Mouse (Mus musculus) brain, embryonic 14.5 days (tissue): ENCODE measurements around the gene Gsk3a. TPM values are rescaled to one million over a fixed set of nuclear protein-coding genes. Genes with fewer than 3 reads are reported as not detected.

ENCODE experiments used
- DNase-seq: peaks from one replicate; pipeline ENCODE4 v3.0.0-alpha.2; 2011; ENCODE audit warnings: low read depth
- CTCF ChIP-seq: fragments of 200-500 bp; IDR thresholded peaks from 2 replicates; pipeline ENCODE4 v1.5.1; 2012; ENCODE audit warnings: inconsistent platforms, mild to moderate bottlenecking, moderate library complexity, borderline replicate concordance; ENCODE audit not compliant: insufficient read depth, insufficient read length; ENCODE audit errors: extremely low read depth
- POLR2A ChIP-seq: fragments of 200-500 bp; IDR thresholded peaks from 2 replicates; pipeline ENCODE4 v1.6.1; 2012; ENCODE audit warnings: mild to moderate bottlenecking, inconsistent platforms, borderline replicate concordance; ENCODE audit not compliant: poor library complexity, insufficient read depth, insufficient read length, severe bottlenecking; ENCODE audit errors: extremely low read depth
- polyA plus RNA-seq: library from polyadenylated mRNA; depleted of rRNA; stranded (reverse); fragments of >200 nt; gene quantifications from 2 replicates; pipeline ENCODE4 v1.2.3, GENCODE M21; 2012

Gsk3a gene
- polyA plus RNA-seq, 1 experiment = 224 TPM

DNA sequence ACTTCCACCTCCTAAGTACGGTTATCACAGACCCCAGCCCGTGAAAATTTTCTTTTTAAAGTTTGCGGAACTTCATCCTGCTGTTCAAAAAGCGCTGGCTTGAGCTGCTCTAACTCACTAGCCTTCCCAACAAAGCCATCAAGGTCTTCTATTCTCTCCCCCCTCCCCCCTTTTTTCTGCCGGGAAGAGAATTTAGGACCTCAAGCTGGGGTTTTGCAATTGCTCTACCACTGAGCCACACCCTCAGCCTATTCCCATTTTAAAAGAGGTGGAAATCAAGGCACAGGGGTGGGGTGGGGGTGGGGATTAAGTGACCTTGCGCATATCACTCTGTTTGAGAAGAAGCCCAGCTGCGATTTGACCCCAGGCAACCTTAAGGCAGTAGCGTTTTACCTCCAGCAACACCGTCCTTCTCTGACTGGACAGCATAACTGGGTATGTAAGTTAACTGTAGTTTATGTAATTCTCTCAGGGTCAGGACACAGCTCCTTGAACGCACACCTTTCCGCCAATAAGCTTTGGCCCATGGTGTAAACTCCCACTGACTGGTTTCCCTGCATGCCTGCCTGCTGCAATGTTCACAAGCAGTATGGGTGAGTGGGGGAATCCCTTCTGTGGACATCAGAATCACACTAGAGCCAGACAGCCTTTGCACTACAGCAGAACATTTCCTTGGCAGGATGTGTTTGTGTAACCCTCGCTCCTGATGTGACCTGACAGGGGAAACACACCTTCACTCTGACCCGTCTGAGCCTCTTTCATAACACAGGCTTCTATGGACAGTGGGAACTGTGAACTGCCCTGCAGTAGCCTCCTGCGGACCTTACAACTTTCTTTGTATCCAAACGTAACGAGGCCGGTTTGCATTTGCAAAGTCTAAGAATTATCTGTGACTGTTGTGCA lies 26.6 kb upstream of the Gsk3a start:
- TF ChIP-seq POLR2A (no peak), CTCF (no peak)
- DNase-seq = no peak

DNA sequence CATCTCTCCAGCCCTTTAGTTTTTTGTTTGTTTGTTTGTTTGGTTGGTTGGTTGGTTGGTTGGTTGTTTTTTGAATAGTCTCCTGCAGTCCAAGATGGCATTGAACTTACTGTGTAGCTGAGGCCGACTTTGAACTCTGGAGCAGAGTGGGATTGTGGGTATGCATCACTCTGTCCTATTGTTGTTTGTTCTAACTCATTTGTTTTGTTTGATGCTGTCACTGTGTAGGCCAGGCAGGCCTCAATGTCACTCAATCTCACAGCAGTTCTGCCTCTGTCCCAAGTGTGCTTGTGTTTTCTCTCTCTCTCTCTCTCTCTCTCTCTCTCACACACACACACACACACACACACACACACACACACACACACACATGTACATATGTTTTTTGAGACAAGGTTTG lies 24.2 kb upstream of the Gsk3a start:
- TF ChIP-seq CTCF = no peak
- TF ChIP-seq POLR2A = no peak
- DNase-seq = no peak

DNA sequence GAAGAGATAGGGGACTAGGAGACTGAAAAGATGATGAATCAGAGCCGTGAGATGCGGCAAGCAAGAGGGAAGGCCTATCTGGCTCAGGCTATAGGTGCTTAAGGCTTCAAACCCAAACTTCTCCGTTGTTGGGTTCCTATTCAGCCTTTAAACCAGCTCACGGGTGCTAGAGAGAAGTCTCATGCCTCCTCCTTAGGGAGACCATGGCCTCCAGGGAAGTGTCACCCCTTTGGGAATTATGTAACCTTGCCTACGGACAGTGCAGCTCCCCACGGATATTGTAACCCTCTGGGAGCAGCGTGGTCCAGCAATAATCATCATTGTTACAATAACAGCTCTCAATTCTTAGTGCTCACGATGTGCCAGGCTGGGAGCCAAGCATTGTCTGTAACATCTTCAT lies 14.2 kb upstream of the Gsk3a start:
- DNase-seq = no peak
- TF ChIP-seq POLR2A (no peak), CTCF (no peak)

DNA sequence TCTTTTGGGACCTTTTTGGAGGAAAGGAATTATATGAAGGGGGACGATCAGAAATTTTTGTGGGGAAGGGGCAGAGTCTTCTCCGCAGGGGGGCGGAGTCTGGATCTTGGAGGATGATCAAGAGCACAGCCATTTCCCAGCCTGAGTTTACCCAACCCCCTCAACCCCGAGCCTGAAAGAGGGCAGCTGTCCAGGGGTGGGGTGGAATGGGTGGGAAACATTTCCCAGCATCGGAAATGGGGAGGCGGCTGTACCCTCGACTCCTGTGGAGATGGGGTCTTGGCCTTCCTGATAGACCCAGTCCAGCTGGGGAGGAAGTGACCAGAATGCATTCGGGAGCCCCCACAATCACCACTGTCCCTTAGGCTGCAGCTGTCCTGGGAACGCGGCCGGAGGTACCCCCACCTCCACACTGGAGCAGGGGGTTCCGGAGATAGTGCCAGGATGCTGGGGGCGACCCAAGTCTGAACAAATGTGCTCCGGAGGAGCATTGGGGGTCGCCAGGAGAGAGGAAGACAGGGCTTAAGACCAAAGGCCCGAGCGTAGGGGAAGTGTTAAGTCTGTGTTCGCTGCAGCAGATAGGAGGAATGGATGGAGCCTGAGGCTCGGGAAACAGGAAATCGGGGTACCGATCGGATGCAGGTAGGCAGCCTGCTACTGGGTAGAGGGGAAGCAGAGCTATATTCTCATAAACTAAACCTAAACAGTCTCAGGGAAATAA lies 13.6 kb upstream of the Gsk3a start:
- no peak for TF ChIP-seq CTCF
- TF ChIP-seq POLR2A = no peak
- peak; percentile 73 for DNase-seq

DNA sequence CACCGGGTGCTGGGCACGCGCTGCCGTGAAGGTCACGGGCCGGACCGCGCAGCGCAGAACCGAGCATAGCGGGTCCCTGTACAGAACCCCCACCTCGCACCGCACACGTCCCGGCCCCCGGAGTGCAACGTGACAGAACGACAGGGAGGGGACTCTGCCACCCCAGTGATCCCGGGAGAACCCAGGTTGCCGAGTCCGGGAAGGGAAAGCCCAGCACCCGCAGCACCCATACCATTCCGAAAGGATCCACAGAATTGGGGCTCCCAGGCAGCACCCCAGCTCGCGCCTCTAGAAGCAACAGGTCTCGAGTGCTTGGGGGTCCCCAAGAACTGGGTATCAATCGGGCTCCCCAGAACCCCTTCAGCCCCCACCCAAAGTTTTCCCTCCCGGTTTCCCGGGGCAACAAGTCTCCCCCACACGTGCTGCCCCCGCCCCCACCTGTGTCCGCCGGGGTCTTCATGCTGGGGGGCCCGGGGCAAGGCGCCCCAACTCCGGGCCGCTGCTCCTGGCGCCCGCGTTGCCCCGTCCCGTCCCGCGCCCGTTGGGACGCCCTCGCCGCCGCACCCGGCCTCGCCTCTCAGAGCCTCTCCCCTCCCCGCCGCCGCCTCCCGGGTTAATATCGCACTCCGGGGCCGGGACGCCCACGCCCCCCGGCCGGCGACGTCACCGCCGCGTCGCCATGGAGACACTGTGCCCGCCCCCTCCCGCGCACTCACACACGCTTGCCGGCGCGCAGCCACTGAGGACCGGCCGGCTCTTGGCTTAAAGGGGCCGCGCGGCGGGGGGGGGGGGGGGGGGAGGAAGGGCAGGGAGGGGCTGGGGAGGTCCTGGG lies 12.7 kb upstream of the Gsk3a start, which contains the start of gene Erf:
Gene Erf, minus strand, starts transcription at position 621 of the 832 bp plus-strand sequence.
- no peak for TF ChIP-seq CTCF
- TF ChIP-seq POLR2A = peak; percentile 77; the same call in 1 of the 2 replicates
- peak; percentile 95 for DNase-seq

DNA sequence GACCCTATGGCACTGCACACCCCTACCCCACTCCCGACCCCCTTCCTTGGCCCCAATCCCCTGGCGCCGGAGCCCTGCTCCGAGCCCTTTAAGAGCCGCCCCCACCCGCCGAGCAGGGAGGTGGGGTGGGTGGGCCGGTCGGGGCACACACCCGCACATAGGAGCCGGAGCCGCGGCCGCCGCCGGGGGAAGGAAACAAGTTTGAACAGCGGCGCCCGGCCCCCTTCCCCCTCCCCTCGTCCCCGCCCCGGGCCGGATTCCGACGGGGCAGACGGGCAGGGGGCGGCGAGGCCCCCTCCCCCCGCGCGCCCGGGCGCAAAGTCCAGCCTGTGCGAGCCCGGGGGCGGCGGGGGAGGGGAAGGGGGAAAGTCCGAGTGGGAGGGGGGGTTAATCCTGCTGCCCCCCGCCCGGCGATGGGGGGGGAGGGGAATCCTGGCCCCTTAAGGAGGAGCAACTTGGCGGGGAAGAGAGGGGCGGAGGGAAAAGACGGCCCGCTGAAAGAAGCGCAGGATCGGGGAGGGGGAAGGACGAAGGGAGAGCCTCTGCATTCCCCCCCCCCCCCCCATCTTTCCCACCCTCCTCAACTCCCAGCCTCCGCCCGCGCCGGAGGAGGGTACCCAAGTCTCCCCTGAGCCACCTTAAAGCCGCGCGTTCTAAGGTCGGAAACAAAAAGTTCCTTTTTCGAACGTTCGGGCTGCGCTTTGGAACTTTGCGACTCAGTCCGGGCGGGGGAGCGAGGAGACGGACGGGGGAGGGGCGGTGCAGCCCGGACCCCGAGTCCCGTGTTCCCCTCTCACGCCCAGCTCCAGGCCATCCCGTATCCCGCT lies 11.9 kb upstream of the Gsk3a start:
- peak; percentile 89 for DNase-seq
- TF ChIP-seq CTCF = no peak
- 0 out of 2 replicates have a peak, but pooled peaks have one; percentile 4 for TF ChIP-seq POLR2A

DNA sequence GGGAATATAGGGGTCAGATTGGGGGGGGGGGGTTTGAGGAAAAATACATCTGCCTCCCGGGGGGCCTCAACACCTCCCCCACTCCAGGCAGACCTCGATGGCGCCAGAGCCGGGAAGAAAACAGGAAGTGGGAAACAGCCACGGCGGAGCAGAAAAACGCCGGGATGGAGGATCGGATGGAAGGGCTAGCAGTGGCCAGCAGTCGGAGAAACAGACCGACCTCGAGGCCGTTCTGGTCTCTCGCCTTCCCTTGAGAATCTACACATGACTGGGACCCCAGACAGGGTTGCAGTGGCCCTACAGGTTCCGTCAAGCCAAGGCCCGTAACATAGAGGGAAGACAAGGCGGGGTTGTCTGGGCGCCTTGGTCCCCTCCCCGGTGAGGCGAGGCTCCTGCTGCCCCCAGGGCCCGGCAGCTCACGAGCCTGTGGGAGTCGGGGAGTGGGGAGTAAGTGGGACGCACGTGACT lies 11.2 kb upstream of the Gsk3a start:
- no peak for TF ChIP-seq POLR2A
- TF ChIP-seq CTCF = no peak
- DNase-seq = no peak

DNA sequence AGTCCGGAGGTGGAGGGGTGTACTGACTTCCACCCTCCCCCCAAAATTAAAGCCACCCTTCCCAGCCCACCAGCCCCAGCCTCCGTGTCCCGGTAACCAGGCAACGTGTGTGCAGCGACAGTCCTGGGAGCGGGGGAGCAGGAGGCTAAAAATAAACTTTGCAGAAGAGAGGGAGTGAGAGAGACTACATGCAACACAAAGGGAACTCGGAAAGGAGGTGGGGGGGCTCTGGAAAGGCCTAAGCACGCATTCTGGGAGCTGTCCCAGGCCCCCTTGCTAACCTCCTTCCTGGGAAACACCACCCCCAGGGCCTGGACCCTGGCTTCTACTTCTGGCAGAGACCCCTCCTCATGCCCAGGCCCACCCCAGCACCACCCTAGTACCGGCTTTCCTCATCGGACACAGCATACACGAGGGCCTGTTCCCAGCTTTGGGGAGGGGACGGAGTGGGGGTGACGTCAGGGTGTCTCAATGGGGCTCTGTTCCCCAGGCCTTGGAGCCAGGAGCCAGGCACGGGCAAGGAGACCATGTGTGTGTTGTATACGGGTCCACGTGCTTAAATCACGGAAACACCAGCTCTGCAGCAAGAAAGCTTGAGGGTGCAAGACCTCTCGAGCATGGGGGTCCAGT lies 10.5 kb upstream of the Gsk3a start:
- no peak for TF ChIP-seq POLR2A
- no peak for TF ChIP-seq CTCF
- peak; percentile 88 for DNase-seq

DNA sequence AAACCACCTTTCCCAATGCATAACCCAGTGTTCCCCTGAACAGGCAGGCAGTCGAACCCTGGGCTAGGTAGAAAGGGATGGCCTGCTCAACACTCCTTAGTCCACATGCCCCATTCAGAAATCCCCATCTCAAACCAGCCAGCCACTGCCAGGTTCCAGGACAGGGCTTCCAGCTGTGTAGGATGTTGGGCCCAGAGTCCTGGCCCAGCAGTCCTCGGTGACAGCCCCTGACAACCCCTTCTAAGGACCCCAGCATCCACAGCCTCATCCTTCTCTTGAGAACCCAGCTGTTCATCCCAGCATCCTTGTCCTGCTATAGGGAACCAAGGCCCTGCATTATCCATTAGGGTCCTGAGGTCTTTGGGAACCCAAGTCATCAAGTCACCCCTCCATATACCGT lies 9.8 kb upstream of the Gsk3a start:
- TF ChIP-seq CTCF (no peak), POLR2A (no peak)
- DNase-seq = no peak

DNA sequence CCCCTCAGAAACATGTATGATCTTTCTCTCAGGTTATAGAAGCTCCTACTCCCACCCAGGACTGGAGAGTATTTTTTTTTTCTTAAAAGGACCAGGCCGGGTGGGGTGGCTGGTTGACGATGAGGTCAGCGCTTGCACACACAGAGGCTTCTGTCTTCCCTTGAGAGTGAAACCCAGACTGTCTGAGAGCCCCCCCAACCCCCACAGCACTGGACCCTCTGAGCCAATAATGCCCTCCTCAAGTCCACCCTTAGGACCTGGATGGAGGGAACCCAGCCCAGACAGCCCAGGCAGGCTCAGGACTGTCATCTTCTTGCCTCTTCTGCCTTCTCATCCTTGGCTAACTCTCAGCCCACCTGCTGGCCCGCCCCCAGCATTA lies 9.1 kb upstream of the Gsk3a start:
- peak; percentile 84 for DNase-seq
- TF ChIP-seq POLR2A (no peak), CTCF (no peak)
